Mouse (Mus musculus) midbrain, embryonic 11.5 days (tissue): ENCODE data around the gene Tep1. TPM values are rescaled to one million over a fixed set of nuclear protein-coding genes. Genes with fewer than 3 reads are reported as not detected.

Source experiments
- ATAC-seq: fragments of 200-750 bp; cut with Nextera tagmentation; 2 replicates; pipeline ENCODE4 v1.8.0; 2017; ENCODE audit warnings: moderate TSS enrichment, moderate library complexity; ENCODE audit not compliant: low FRiP score
- DNase-seq: peaks from one replicate; pipeline ENCODE4 v3.0.0; 2015; ENCODE audit warnings: low spot score; ENCODE audit errors: missing footprints
- H3K27ac ChIP-seq: fragments of 300-500 bp; sonication (generic); 2 replicates; pipeline ENCODE4 v1.5.1; 2014; ENCODE audit warnings: low read depth, low read length
- H3K27me3 ChIP-seq: fragments of 300-500 bp; sonication (generic); 2 replicates; pipeline ENCODE4 v1.6.1; 2014; ENCODE audit warnings: mild to moderate bottlenecking, low read length, moderate library complexity, mixed read lengths; ENCODE audit not compliant: control insufficient read depth, insufficient read depth
- H3K36me3 ChIP-seq: fragments of 300-500 bp; sonication (generic); 2 replicates; pipeline ENCODE4 v1.6.1; 2014; ENCODE audit warnings: mild to moderate bottlenecking, low read length, moderate library complexity, mixed read lengths; ENCODE audit not compliant: control insufficient read depth, insufficient read depth
- H3K4me1 ChIP-seq: fragments of 300-500 bp; sonication (generic); 2 replicates; pipeline ENCODE4 v1.6.1; 2014; ENCODE audit warnings: low read length; ENCODE audit not compliant: control insufficient read depth, insufficient read depth
- H3K4me2 ChIP-seq: fragments of 300-500 bp; sonication (generic); 2 replicates; pipeline ENCODE4 v1.6.1; 2014; ENCODE audit warnings: mild to moderate bottlenecking, moderate library complexity
- H3K4me3 ChIP-seq: fragments of 300-500 bp; sonication (generic); 2 replicates; pipeline ENCODE4 v1.5.1; 2014; ENCODE audit warnings: low read depth, low read length
- H3K9ac ChIP-seq: fragments of 300-500 bp; sonication (generic); 2 replicates; pipeline ENCODE4 v1.6.1; 2014; ENCODE audit warnings: low read length
- H3K9me3 ChIP-seq: fragments of 300-500 bp; sonication (generic); 2 replicates; pipeline ENCODE4 v1.6.1; 2016; ENCODE audit warnings: low read length; ENCODE audit not compliant: control insufficient read depth
- WGBS: fragments of 180-500 bp; shearing (Covaris S2); extraction: QIAGEN DNeasy Blood & Tissue Kit; methylation state at CpG from one replicate; pipeline ENCODE4 v1.1.7; 2014; 5-methylcytosine and 5-hydroxymethylcytosine counted together
- polyA plus RNA-seq: library from polyadenylated mRNA; unstranded; fragments of >200 nt; fragmentation: Nextera tagmentation; extraction: Ambion mirVana; gene quantifications from 2 replicates; pipeline ENCODE4 v1.2.1, GENCODE M21; 2014

Tep1 gene
- polyA plus RNA-seq, 1 experiment from 2014 or later, result 4.9 TPM

DNA sequence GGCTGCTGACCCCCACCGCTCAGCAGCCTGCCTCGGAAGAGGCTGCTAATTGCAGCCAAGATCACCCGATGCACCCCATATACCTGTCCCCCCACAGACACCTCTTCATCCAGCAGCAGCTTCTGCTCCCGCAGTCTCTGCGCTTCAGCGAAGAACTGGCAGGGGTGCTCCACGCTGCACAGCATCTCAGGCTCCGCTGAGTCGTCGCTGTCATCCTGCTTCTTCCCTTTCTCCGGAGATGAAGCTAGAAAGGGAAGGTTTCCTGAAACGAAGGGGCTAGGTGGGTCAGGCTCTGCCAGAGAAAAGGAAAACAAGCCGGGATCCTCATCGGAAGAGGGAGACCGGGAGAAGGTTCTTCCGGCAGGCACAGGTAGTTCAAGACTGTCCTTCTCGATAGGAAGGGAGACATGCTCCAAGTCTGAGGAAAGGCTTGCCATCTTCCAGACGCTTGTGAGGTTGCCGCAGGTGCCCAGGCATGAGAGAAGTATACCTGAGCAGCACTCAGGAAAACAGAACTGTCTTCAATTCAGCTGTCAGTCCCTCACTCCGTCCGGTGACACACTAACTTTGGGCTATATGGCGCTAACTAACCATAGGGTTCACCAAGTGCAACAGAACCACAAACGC is 26.5 kb upstream of the Tep1 start:
- H3K4me3 ChIP-seq, result peak overlapping the region; percentile 36
- ATAC-seq (peak; percentile 45), DNase-seq (no peak)
- WGBS, result 16% methylated on average over 23 of the region's 23 CpGs
- no peaks in the 10 kb centered on the region for H3K9me3 ChIP-seq
- no peaks in the 10 kb centered on the region; the same call in none of the 2 replicates for H3K27me3 ChIP-seq
- H3K9ac ChIP-seq, result peak overlapping the region; percentile 56
- H3K36me3 ChIP-seq, result no peaks in the 10 kb centered on the region
- H3K4me1 ChIP-seq, result peaks cover 5% of the 10 kb centered on the region
- H3K27ac ChIP-seq, result no peak overlapping the region
- peak overlapping the region; percentile 66 for H3K4me2 ChIP-seq

DNA sequence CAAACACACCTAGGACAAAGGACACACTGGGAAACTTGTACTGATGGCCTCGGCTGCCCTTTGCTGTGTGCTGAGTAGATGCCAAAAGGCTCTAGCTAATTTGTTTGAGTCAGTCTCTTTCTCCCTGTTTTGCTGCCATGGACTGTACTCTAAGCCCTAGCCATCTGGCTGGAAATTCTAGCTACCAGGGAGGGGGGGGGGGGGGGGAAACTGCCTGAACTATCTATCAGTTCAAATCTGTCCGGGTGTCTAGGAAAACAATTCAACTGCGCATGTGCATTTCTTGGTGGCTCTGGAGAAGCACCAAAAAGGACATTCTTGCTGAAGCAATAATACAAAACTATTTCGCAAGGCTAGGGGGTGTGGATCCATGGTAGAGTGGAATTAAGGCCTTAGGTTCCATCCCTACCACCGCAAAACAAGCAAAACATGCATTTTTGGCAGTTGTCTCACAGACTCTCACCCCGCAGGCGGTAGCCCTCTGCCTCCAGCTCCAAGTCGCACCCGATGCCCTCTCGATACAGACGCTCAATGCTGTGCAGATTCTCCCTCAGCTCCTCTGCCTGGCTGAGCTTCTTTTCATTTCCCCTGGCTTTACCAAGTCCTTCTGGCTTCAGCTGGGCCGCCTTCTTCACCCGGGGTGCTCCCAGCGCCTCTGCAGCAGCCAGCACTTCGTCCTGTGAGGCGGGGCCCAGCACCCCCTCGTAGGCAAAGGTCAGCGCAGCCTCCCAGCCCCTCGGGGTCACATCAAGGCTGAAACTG is 25.8 kb upstream of the Tep1 start:
- DNase-seq (peak; percentile 91), ATAC-seq (peak; percentile 65; the same call in 1 of the 2 replicates)
- Histone ChIP-seq H3K27ac (no peak overlapping the region), H3K4me2 (peak overlapping the region; percentile 66), H3K36me3 (no peaks in the 10 kb centered on the region), H3K4me3 (peak overlapping the region; percentile 36), H3K9ac (peak overlapping the region; percentile 56), H3K9me3 (no peaks in the 10 kb centered on the region), H3K4me1 (peaks cover 5% of the 10 kb centered on the region), H3K27me3 (no peaks in the 10 kb centered on the region; the same call in none of the 2 replicates)
- WGBS, result 16% methylated on average over 19 of the region's 19 CpGs

GRCm38 (mm10) chr14:50895407-50895806 is 25.0 kb upstream of the Tep1 start:
- no peak overlapping the region for H3K4me3 ChIP-seq
- no peaks in the 10 kb centered on the region for H3K36me3 ChIP-seq
- ATAC-seq (no peak), DNase-seq (no peak)
- H3K4me2 ChIP-seq, result no peak overlapping the region
- no peak overlapping the region for H3K9ac ChIP-seq
- H3K27me3 ChIP-seq, result no peaks in the 10 kb centered on the region; the same call in none of the 2 replicates
- no peak overlapping the region for H3K27ac ChIP-seq
- H3K4me1 ChIP-seq, result peaks cover 5% of the 10 kb centered on the region
- no peaks in the 10 kb centered on the region for H3K9me3 ChIP-seq

DNA sequence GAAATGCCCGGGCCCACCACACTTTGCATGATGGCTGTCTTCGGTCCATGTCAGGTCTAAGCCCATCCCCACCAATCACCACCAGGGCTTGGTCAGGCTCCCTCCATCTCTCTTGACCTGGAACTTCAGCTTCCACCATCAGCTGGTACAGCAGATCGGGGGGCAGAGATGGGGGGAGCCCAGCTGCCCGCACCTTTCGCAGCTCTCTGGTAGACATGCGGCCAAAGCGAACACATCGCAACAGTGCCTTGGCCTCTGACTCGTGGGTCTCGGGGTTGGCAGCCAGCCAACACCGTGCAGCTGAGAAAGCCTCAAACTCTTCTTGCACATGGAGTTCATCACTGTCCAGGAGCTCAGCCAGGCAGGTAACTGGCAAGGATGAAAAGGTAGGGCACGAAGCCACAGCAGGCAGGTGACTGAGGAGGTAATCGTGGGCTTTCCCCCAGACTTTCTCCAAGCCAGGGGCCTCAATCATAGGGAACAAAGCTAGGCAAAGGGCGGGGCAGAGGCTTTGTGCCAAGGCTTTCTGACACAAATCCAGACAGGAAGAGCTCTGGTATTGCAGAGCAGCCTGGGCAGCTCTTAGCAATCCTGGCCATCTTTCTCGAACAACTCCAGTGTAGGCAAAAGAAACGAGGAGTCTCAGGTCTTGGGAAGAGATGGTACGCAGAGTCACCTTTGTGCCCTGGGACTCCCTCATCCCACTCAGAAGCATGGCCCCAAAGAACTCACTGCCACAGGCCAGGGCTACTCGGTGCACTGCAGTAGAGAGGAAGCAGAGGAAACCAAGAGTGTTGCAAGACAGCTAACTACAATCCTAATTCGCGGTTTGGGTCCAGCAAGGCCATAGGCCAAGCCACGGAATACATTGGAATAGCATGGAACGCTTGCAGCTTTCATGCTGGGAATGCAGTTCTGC is 22.4 kb upstream of the Tep1 start:
- DNase-seq (no peak), ATAC-seq (no peak)
- Histone ChIP-seq H3K9me3 (no peaks in the 10 kb centered on the region), H3K27me3 (no peaks in the 10 kb centered on the region; the same call in none of the 2 replicates), H3K27ac (no peak overlapping the region), H3K4me2 (no peak overlapping the region), H3K4me1 (peaks cover 5% of the 10 kb centered on the region), H3K4me3 (no peak overlapping the region), H3K9ac (no peak overlapping the region), H3K36me3 (no peaks in the 10 kb centered on the region)
- 90% methylated on average over 22 of the region's 22 CpGs for WGBS

- H3K4me1 ChIP-seq, result peaks cover 5% of the 10 kb centered on the region
- no peak overlapping the region for H3K27ac ChIP-seq
- ATAC-seq, result no peak
- no peak overlapping the region for H3K4me3 ChIP-seq
- H3K36me3 ChIP-seq, result no peaks in the 10 kb centered on the region
- H3K27me3 ChIP-seq, result no peaks in the 10 kb centered on the region; the same call in none of the 2 replicates
- no peak overlapping the region for H3K9ac ChIP-seq
- 88% methylated on average over 7 of the region's 7 CpGs for WGBS
- no peak for DNase-seq
- H3K4me2 ChIP-seq, result no peak overlapping the region
- no peaks in the 10 kb centered on the region for H3K9me3 ChIP-seq
These were observed 21.7 kb upstream of the Tep1 start for GRCm38 (mm10) chr14:50892091-50892490.

- Histone ChIP-seq H3K4me1 (peaks cover 4% of the 10 kb centered on the region), H3K36me3 (no peaks in the 10 kb centered on the region), H3K27me3 (no peaks in the 10 kb centered on the region; the same call in none of the 2 replicates), H3K4me2 (no peak overlapping the region), H3K27ac (no peak overlapping the region), H3K9ac (no peak overlapping the region), H3K4me3 (no peak overlapping the region), H3K9me3 (no peaks in the 10 kb centered on the region)
- no peak for DNase-seq
- WGBS, result 95% methylated on average over 8 of the region's 8 CpGs
- ATAC-seq, result no peak
These were observed 21.3 kb upstream of the Tep1 start for GRCm38 (mm10) chr14:50891621-50892020.

GRCm38 (mm10) chr14:50876236-50876950 is 6.0 kb upstream of the Tep1 start:
- Histone ChIP-seq H3K36me3 (no peaks in the 10 kb centered on the region), H3K9ac (no peak overlapping the region)
- ATAC-seq, result no peak

GRCm38 (mm10) chr14:50875591-50876230 is 5.4 kb upstream of the Tep1 start:
- whole genome bisulfite sequencing, result 86% methylated on average over 6 of the region's 6 CpGs
- Histone ChIP-seq H3K4me1 (no peaks in the 10 kb centered on the region), H3K4me2 (no peak overlapping the region), H3K9ac (no peak overlapping the region), H3K36me3 (no peaks in the 10 kb centered on the region), H3K9me3 (no peaks in the 10 kb centered on the region), H3K4me3 (no peak overlapping the region), H3K27ac (no peak overlapping the region), H3K27me3 (no peaks in the 10 kb centered on the region)
- DNase-seq (no peak), ATAC-seq (no peak)

More at GRCm38 (mm10) chr14:50876236-50876950, 6.0 kb upstream of the Tep1 start:
- no peak overlapping the region for H3K4me2 ChIP-seq
- H3K4me1 ChIP-seq, result no peaks in the 10 kb centered on the region
- no peaks in the 10 kb centered on the region for H3K9me3 ChIP-seq
- no peaks in the 10 kb centered on the region for H3K27me3 ChIP-seq
- WGBS, result 92% methylated on average over 6 of the region's 6 CpGs
- no peak overlapping the region for H3K4me3 ChIP-seq
- no peak overlapping the region for H3K27ac ChIP-seq
- no peak for DNase-seq
